Mouse (Mus musculus): ENCODE measurements around the gene Mctp1. TPM values are rescaled to one million over a fixed set of nuclear protein-coding genes. Genes with fewer than 3 reads are reported as not detected.

The Mctp1 gene
- total RNA-seq, 2 experiments from 2014 or later = 1.4 to 1.7 TPM

GRCm38 (mm10) chr13:76620111-76620510 is 235.8 kb downstream of the Mctp1 start:
- no peak for DNase-seq

GRCm38 (mm10) chr13:76620525-76620924 is 236.2 kb downstream of the Mctp1 start:
- DNase-seq = no peak

GRCm38 (mm10) chr13:76633707-76634106 is 249.4 kb downstream of the Mctp1 start:
- no peak for DNase-seq

GRCm38 (mm10) chr13:76638282-76638681 is 253.9 kb downstream of the Mctp1 start:
- DNase-seq = no peak

GRCm38 (mm10) chr13:76659523-76659922 is 275.2 kb downstream of the Mctp1 start:
- DNase-seq = no peak

- DNase-seq = no peak
Measured at GRCm38 (mm10) chr13:76681286-76681685, 297.0 kb downstream of the Mctp1 start.

- DNase-seq = no peak
Measured at GRCm38 (mm10) chr13:76689349-76689748, 305.0 kb downstream of the Mctp1 start.

GRCm38 (mm10) chr13:76690143-76690542 is 305.8 kb downstream of the Mctp1 start:
- no peak for DNase-seq

GRCm38 (mm10) chr13:76690697-76691096 is 306.4 kb downstream of the Mctp1 start:
- no peak for DNase-seq

- no peak for DNase-seq
Measured at GRCm38 (mm10) chr13:76734013-76734412, 349.7 kb downstream of the Mctp1 start.

- no peak for DNase-seq
Measured at GRCm38 (mm10) chr13:76750663-76751429, 366.5 kb downstream of the Mctp1 start.

GRCm38 (mm10) chr13:76759832-76760490 is 375.6 kb downstream of the Mctp1 start:
- DNase-seq = peak; percentile 5 to 28

- DNase-seq = no peak
Measured at GRCm38 (mm10) chr13:76799662-76800061, 415.3 kb downstream of the Mctp1 start.

- DNase-seq = no peak
Measured at GRCm38 (mm10) chr13:76801126-76801632, 416.8 kb downstream of the Mctp1 start.

GRCm38 (mm10) chr13:76802051-76802728 is 417.9 kb downstream of the Mctp1 start:
- DNase-seq = no peak

- no peak for DNase-seq
Measured at GRCm38 (mm10) chr13:76802926-76803325, 418.6 kb downstream of the Mctp1 start.

- no peak for DNase-seq
Measured at GRCm38 (mm10) chr13:76803799-76804198, 419.5 kb downstream of the Mctp1 start.

GRCm38 (mm10) chr13:76808871-76809390 is 424.6 kb downstream of the Mctp1 start:
- DNase-seq = no peak

- no peak for DNase-seq
Measured at GRCm38 (mm10) chr13:76809802-76810201, 425.5 kb downstream of the Mctp1 start.

GRCm38 (mm10) chr13:76810496-76810939 is 426.2 kb downstream of the Mctp1 start:
- peak; percentile 0 to 1 for DNase-seq

GRCm38 (mm10) chr13:76823083-76823482 is 438.7 kb downstream of the Mctp1 start:
- DNase-seq = no peak

GRCm38 (mm10) chr13:76824932-76825694 is 440.8 kb downstream of the Mctp1 start:
- DNase-seq = no peak
